Mouse (Mus musculus) cerebellum, adult (tissue): ENCODE results near the gene Rab26.

Source experiments
- ATAC-seq: cut with Nextera tagmentation; 2 replicates; pipeline ENCODE4 v1.9.2; 2017; ENCODE audit warnings: mild to moderate bottlenecking, moderate library complexity, mixed read lengths; ENCODE audit not compliant: insufficient number of reproducible peaks, low FRiP score, low TSS enrichment

Gene Rab26

DNA sequence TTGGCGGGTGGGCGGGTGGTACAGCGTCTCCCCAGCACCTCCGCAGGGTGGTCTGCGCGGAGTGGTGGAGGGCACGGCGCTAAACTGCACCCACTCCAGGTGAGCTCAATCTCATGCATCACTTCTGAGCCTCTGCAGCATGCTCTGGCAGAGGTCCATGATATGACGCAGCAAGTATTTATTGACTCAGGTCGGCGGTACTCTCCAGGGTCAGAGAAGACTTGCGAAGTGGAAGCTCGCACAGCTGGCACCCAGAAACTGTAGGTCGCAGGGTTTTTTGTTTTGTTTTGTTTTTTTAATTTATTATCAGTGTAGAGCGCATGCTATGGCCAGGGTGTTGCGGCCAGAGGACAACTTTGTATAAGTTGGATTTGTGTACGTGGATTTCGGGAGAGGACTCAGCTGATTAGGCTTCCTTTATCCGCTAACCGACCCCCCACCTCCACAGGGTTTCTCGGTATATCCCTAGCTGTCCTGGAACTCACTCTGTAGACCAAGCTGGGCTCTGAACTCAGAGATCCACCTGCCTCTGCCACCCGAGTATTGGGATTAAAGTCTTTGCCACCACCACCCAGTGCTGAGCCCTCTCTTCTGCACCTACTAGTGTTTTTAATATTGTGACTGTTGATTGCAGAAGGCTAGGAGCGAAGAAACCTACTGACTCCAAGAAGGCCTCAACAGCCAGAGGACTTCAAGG is 15.1 kb upstream of the Rab26 start:
- no peak for ATAC-seq

DNA sequence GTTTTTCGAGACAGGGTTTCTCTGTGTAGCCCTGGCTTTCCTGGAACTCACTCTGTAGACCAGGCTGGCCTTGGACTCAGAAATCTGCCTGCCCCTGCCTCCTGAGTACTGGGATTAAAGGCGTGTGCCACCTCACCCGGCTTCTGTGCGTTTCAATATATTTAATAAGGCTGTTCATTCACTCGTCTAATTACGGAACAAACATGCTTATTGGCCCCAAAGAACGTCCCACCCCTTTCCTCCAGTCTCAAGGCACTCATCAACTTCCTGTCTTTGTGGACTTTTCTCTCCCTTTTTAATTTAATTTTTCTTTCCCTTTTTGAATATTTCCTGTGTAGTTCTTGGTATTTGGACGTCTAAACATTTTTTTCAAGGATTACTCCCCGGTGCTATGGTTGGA is 14.4 kb upstream of the Rab26 start:
- no peak for ATAC-seq

DNA sequence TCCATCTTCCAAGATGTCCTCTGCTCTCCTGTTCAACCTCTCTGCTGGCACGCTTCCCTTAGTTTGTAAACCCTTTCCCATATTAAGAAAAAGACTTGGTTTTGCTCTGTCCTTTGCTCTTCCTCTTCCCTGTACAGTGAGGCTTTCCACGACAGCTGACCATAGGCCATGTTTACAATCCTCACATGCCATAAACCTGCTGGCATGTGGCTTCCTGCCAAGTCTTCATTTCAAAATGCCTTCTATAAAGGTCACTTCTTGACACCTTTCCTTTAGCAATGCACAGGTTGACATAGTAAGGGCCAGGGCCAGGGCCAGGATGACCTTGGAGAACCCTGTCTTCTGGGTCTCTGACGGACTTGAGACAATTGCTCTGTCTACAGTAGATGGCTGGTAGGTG is 12.2 kb upstream of the Rab26 start:
- no peak for ATAC-seq

DNA sequence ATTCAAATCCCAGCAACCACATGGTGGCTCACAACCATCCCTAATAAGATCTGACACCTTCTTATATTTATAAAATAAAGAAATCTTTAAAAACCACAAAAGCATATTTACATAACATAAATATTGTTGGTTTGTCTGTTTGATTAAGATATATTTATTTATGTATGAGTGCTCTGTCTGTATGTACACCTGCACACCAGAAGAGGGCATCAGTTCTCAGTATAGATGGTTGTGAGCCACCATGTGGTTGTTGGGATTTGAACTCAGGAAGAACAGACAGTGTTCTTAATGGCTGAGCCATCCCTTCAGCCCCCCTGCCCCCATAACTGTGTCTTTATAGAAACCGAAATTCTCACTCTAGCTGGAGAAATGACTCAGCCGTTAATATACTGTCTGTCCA is 11.2 kb upstream of the Rab26 start:
- no peak for ATAC-seq

DNA sequence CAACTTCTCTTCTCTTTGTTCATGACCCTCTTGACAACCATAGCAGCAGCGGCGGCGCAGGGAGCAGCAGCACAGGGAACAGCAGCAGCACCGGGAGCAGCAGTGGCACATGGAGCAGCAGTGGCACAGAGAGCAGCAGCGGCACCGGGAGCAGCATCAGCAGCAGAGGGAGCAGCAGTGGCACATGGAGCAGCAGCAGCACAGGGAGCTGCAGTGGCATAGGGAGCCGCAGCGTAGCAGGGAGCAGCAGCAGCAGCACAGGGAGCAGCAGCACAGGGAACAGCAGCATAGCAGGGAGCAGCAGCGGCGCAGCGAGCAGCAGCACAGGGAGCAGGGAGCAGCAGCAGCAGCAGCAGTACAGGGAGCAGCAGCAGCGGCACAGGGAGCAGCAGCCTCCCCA is 10.6 kb upstream of the Rab26 start:
- ATAC-seq = no peak

DNA sequence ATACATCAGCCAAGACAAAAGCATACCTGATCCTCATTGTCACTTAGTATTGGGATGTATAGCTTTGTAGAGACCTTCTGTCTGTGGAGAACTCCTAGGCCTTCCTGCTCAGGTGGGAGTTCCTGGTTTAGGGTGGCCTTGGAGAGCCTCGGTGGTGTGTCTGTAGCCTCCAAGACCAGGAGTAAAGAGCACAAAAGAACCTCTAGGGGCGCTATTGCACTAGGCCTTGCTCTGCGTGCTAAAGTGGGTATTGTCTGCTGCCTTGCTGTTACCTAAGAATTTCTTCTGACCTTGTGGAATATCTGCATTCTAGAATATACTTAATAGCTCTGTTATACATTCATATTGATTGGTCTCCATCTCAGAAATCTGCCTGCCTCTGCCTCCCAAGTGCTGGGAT is 6.4 kb upstream of the Rab26 start:
- no peak for ATAC-seq

DNA sequence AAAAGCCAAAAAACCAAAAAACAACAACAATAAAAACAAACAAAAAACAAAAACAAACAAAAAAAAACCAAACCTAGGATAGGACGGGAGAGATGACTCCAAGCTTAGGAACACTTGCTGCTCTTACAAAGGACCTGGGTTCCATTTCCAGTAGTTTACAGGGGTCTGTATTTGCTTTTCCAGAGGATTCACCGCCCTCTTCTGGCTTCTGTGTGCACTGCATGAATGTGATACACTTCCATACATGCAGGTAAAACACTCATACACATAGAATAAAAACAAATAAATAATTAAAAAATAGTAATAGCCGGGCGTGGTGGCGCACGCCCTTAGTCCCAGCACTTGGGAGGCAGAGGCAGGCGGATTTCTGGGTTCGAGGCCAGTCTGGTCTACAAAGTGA is 4.9 kb upstream of the Rab26 start:
- ATAC-seq = no peak

DNA sequence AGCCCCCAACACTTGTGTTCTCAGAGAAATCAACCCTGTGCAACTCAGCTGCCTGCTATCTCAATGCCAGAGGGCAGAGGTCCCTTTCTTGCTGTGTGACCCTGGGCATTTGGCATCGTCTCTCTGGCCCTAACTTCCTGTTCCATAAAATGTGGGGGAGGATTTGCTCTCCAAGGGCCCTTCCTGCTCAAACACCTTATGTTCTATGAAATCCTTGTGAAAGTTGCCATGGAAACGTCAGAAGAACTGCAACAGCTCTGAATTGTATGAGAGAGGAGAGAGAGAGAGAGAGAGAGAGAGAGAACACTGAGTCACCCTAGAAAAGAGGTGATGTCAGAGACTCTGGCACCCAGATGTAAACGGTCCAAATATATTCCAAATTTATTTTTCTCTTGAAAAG is 3.5 kb upstream of the Rab26 start:
- no peak for ATAC-seq

DNA sequence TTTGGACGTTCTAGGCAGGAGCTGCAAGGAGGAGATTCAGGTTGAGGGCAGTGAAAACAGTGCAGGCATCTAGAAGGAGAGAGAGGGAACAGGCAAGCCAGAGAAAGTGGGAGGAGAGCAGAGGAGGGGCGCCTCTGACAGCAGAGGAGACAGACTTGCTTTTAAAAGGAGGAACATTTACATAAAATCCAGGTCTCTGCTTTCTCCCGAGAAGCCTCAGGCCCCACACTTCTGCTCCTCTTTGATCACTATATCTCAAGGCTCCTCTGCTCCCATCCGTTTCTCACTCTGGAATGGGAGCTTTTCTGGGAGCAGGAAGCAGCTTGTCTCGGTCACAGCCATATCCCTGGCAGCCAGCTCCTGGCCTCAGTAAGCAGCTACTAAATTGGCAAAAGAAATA is 1.3 kb upstream of the Rab26 start:
- ATAC-seq = no peak

DNA sequence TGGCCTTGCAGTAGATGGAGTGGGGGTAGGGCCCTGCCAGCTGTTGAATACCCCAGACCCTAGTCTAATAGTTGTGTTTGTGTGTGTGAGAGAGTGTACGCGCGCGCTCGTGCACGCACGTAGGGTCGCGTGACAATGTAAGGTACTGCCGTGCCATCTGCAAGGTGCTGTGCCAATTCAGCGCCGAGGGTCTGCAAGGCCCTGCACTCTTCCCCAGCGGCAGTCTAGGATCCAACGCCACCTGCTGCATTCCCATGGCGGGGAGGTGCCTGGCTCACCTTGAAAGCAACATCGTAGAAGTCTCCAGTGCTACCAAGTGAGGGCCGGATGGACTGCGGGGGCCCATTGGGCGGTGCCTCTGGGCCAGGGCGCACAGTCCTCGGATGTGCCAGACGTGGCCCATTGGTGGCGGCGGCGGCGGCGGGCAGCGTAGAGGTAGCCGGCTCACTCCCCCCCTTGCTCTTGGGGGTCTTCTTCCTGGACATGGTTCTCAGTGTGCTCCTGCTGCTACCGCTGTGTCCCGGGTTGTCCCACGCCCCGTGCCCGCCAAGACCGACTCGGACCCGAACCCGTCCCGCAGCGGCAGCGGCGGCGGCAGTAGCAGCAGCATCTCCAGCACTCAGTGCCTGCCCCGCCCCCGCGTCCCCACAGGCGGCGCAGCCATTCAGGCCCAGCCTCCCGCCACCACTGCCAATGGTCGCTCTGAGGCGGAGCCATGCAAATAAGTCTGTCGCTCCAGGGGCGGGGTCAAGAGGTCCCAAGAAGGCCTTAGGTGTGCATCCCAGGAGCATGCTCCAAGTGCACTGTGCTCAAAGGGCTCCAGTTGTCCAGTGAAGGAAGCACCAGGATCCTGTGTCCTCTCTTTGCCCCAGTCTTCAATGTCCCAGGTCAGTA is 664 bp downstream of the Rab26 start:
- peak; percentile 82 for ATAC-seq

DNA sequence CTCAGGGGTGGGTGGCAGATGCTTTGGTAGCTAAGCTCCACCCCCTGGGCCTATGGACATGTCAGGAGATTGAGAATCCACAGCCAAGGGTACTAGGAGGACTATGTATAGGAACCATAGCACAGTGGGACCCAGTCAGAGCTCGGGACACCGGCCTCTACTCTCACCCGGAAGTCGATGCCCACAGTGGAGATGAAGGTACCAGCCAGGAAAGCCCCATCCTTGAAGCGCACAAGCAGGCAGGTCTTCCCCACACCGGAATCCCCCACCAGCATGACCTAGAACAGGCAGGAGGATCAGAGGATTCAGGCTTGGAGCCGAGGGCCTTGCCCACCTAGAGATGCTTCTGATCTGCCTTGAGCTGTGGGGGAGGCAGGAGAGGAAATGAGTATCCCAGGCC is 2.0 kb downstream of the Rab26 start:
- no peak for ATAC-seq

DNA sequence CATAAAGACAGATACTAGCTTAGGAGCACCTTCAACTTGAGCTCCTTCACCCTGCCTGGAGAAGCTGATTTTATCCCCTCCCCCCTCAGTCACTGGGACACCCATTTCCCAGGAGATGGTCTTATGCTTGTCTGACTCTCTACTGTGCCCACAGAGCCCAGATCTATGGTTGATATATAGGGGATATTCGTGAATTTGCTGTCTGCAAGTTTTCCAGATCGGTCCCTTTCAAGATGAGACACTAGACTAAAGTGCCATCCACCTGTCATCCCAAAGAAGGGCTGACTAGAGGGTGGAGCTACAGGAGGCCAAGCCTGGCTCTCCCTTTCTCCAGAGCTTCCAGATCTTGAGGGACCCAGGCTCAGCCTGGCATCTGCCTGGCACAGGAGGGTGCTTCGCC is 2.9 kb downstream of the Rab26 start:
- ATAC-seq = no peak

DNA sequence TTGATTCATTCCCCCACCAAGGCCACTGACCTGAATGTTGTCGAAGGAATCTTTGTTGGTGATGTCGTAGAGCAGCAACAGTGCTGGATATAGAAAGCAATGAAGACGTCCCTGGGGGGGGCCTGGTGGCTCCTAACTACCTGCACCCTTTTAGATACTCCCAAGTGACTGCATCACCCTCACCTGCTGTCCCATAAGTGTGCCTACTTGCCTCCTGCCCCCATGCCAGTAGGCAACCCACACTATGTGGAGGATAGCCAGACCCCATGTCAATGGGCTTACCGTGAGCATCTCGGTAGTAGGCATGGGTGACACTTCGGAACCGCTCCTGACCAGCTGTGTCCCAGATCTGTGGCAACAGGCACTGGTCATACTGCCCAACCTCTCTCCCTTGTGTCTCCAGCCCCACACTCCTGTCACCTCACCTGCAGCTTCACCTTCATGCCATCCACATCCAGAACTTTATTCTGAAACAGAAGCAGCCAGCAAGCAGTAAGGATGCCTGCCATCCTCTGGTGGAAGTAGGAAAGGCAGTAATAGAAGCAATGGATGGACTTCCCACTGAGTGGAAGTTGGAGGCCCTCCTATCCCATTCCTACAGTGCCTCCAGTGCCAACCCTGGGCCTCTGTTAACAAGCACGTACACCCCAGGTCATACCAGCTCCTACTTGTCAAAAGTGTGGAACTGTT is 3.5 kb downstream of the Rab26 start:
- ATAC-seq = no peak

DNA sequence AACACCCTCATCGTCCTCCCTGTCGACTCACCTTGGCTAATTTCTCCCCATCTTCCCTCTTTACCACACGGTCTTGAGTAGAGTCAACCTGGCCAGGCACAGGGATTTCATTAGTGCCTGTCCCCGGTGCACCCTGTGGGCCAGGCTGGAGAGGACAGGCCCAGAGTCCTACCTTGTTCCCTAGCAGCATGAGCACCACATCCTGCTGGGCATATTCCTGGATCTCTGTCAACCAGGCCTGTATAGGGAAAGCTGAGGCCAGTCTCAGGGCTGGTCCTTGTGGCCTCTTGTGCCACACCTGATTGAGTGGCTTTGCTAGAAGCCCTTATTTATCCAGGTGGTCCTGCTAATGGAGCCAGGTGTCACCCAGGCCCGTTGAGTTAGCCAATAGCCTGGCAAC is 4.1 kb downstream of the Rab26 start:
- ATAC-seq = no peak

DNA sequence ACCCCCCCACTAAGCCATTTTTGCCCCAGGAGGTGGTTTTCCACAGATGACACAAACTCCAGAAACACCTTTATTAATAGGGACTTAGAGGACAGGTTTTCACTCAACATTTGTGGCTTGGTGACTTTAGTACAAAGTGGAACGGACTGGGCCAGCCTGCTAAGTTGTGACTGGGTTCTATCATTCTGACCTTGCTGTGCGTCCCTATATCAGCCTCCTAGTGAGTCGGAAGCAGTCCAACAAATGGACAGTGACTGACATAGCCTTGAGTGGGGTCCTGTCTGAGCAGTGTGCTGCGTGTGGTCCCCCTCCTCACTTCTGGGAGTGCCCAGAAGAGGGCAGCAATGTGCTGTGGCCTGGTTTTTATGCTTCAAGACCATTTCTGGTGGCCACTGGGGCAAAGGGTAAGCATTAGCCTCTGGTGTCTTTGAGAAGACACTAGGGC is 5.0 kb downstream of the Rab26 start:
- no peak for ATAC-seq

DNA sequence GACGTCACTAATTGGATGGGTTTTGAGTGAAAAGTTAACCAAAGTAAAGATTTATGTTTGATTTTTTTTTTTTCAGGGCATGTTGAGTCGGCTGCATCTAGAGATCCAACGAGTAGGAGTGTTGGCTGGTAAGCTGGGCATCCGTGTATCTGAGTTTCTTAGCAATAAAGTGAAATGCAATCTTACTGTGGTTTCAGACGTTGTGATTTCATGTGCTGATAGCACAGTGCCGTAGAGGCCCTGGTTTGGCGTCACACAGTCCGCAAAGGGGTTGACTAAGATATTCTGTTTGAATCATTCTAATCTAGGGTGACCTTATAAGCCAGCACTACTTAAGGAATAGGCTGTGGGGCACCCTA is 5.5 kb downstream of the Rab26 start:
- no peak for ATAC-seq

DNA sequence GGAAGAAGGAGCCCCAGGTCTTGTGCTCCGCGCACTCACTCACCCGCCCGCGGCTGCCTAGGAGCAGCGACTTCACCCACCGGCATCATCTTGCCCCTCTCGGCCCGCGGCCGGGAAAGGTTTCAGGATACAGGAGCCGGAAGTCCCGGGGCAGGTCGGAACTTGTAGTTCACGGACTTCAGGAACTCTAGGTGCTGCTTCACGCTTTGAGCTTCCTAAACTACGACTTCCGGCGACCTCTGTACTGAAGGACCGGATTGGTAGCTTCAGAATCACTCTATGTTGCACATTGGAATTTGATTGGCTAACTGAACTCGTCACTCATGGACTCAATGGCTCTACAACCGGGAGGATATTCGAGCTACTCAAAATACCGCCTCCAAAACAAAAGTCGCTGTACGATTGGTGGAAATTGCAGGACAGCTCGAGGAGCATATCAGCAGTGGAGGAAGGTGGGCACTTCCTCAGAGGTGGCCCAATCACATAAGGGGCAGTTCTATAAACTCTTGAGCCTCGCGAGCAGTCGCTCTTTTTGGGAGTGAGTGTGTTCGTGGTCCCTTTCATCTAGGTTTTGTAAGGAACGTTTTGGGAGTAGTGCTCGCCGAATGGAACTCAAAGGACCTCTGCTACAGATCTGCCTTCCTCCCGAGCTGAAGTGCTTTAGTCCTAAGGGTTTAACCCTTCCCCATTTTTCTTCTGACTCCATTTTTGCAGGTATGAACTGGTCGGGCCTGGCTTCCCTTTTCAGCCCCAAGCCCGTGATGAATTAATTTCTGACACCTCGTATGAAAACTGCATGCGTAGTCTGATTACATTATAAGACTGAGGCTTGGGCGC is 6.1 kb downstream of the Rab26 start, which contains the start of gene Traf7:
Gene Traf7, minus strand, starts transcription at position 216 of the 837 bp plus-strand sequence.
- ATAC-seq = peak; percentile 94

DNA sequence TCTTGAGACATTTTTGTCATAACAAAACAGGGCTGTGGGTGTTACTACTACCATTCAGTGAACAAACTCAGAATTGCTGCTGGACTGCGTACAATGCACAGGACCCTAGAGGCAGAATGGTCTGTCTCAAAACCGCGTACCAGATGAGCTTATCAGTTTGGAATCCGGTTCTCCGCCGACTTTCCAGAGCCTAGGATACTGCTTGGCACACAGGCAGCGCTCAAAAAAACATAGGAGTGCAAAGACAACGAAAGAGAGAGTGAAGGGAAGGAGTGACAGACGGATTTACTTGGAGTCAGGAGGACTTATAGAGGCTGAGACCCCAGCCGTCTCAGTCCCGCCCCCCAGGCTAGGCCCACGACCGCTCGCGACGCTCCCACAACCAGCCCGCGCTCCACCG is 6.7 kb downstream of the Rab26 start:
- no peak for ATAC-seq

DNA sequence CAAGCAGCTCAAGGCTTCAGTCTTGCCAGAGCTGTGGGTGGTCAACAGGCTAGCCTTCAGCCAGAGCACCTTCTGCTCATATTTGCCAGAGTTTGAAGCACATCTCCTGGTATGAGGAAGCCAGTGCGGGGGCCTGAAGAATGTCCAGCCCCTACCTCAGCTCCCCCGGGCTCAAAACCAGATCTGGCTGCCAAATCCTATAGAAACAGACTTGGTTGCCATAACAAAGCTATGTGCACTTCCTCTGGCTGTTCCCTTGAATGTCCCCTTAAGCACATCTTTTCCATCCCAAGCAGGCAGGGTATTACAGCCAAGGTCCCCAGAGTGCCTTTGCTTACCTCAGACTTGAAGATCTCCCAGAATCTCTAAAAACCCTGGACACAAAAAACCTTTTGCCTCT is 9.3 kb downstream of the Rab26 start:
- ATAC-seq = no peak

DNA sequence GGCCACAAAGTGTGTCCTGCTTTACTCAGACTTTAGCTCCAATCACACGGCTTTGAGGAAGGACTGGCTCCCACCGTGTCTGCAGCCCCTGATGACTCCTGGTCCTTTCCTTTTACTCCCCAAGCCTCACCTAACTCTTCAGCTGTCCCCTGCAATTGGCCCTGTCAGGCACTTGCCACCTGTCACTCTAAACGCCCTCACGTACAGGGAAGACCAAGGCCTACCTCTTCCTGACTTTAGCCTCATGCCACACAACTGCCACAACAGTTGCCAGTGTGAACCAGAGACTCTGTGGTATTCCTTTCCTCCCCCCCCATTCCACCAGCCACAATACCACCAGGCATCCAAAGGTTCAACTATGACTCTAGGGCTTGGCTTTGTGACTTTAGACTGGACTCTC is 13.6 kb downstream of the Rab26 start:
- no peak for ATAC-seq
